Mouse (Mus musculus) heart, adult 11 months (tissue): ENCODE measurements around the gene Ccnjl.

Experiments
- DNase-seq: peaks from one replicate; pipeline ENCODE4 v3.0.0; 2022

Ccnjl gene

GRCm38 (mm10) chr11:43528078-43528682 is 404 bp upstream of the Ccnjl start:
- DNase-seq: no peak

- peak; percentile 59 for DNase-seq
These were observed 1.5 kb downstream of the Ccnjl start for GRCm38 (mm10) chr11:43530043-43530442.

GRCm38 (mm10) chr11:43531619-43532018 is 3.0 kb downstream of the Ccnjl start:
- no peak for DNase-seq

GRCm38 (mm10) chr11:43537074-43537473 is 8.5 kb downstream of the Ccnjl start:
- DNase-seq: no peak

GRCm38 (mm10) chr11:43539863-43540262 is 11.3 kb downstream of the Ccnjl start:
- DNase-seq: no peak

GRCm38 (mm10) chr11:43543711-43544466 is 15.3 kb downstream of the Ccnjl start:
- DNase-seq: no peak

- no peak for DNase-seq
These were observed 16.2 kb downstream of the Ccnjl start for GRCm38 (mm10) chr11:43544819-43545218.

GRCm38 (mm10) chr11:43545873-43546475 is 17.4 kb downstream of the Ccnjl start:
- no peak for DNase-seq

GRCm38 (mm10) chr11:43546678-43547077 is 18.1 kb downstream of the Ccnjl start:
- DNase-seq: no peak

GRCm38 (mm10) chr11:43548148-43548547 is 19.6 kb downstream of the Ccnjl start:
- DNase-seq: peak; percentile 97

GRCm38 (mm10) chr11:43548657-43549435 is 20.3 kb downstream of the Ccnjl start:
- no peak for DNase-seq

GRCm38 (mm10) chr11:43549701-43550100 is 21.1 kb downstream of the Ccnjl start:
- DNase-seq: peak; percentile 96

- no peak for DNase-seq
These were observed 23.2 kb downstream of the Ccnjl start for GRCm38 (mm10) chr11:43551756-43552155.

- no peak for DNase-seq
These were observed 24.1 kb downstream of the Ccnjl start for GRCm38 (mm10) chr11:43552675-43553074.

GRCm38 (mm10) chr11:43556538-43556937 is 28.0 kb downstream of the Ccnjl start:
- DNase-seq: no peak

GRCm38 (mm10) chr11:43559515-43560292 is 31.1 kb downstream of the Ccnjl start:
- no peak for DNase-seq

- DNase-seq: no peak
These were observed 35.2 kb downstream of the Ccnjl start for GRCm38 (mm10) chr11:43563654-43564244.

- DNase-seq: no peak
These were observed 36.8 kb downstream of the Ccnjl start for GRCm38 (mm10) chr11:43565414-43565813.

GRCm38 (mm10) chr11:43565852-43566251 is 37.3 kb downstream of the Ccnjl start:
- DNase-seq: no peak

- DNase-seq: no peak
These were observed 38.1 kb downstream of the Ccnjl start for GRCm38 (mm10) chr11:43566696-43567095.

GRCm38 (mm10) chr11:43568263-43568662 is 39.7 kb downstream of the Ccnjl start:
- no peak for DNase-seq

- no peak for DNase-seq
These were observed 40.6 kb downstream of the Ccnjl start for GRCm38 (mm10) chr11:43569188-43569587.
